Mouse (Mus musculus) lung, postnatal 10 days (tissue): ENCODE data around the gene Mfsd14a.
"Not testable (repeated sequence)": the region's sequence is repeated elsewhere in the genome, so short reads cannot be mapped to it uniquely, and the experiment has no call there.

Experiments used
- DNase-seq: peaks from one replicate; pipeline ENCODE4 v3.0.0; 2021

Gene Mfsd14a

DNA sequence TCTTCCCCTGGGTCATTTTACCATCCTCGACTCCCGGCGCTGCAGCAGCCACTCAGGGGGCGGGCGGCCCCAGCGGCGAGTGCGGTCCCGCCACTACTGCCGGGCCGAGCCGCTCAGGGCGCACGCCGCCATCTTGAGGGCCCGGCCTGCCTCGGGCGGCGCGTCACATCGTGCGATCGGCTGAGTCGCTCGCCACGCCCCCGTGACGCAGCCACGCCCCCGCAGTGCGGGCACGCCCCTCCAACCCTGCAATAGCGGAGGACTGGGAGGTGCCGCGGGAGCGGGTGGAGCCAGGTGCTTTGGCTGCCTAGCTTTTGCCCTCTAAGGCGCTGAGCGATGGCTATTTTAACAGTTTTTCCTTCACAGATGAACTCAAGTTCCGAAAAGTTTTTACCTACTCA lies at the start of gene Mfsd14a:
Gene Mfsd14a (minus strand): TSS at position 215 of the 401 bp plus-strand sequence.
- DNase-seq, result peak; percentile 100

DNA sequence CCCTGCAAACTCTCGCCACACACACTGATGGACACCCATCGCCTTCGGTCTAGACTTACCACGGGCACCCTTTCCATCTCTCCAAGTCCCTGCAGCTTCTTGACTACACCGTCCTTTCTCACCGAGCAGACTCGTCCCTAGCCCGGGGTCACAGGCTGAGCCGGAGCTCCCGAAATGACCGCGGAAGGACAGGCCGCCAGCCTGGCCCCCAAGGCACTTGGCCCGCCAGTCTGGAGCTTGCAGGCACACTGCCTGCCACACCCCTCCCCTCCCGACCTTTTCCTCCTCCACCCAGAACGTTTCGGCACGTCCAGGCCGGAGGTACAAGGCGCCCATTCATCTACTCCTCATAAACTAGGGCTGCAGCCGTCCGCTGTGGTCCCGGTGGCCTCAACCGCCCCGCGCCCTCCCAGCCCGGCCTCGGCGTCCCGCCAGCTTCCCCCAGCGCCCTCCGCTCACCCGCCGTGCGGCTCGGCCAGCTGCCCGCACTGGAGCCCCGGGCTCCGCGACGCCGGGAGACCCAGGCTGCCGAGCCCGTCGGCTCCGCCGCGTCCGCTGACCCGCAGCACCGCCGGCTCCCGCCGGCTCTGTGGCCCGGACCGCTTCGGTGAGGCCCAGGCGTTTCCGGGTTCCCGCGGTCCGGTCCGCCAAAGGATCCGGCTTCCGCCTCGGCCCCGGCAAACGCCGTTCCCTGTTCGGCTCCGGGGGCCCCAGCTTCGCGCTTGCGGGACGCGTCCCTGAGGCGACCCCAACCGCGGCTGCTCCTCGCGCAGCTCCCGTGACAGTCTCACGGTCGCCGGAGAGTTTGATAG lies 49.4 kb upstream of the Mfsd14a start:
- DNase-seq, result peak; percentile 88

DNA sequence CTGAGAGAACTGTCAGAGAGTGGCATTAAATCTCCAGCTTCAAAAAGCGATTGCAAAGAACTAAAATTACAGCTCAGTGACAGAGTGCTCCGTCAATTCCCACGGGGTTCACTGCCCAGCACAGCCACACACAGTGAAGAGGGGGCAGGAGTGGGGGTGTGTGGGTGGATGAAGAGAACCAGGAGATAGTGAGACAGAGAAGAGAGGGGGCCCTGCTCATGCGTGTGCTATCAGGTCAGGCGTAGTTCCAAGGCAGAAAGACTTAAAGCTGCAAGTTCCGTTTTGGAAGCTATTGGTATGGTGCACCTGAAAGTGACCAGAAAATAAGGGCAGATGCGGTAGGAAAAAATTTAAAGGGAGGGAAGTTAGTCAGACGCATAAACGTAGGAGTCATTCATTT lies 48.5 kb upstream of the Mfsd14a start:
- DNase-seq, result no peak

DNA sequence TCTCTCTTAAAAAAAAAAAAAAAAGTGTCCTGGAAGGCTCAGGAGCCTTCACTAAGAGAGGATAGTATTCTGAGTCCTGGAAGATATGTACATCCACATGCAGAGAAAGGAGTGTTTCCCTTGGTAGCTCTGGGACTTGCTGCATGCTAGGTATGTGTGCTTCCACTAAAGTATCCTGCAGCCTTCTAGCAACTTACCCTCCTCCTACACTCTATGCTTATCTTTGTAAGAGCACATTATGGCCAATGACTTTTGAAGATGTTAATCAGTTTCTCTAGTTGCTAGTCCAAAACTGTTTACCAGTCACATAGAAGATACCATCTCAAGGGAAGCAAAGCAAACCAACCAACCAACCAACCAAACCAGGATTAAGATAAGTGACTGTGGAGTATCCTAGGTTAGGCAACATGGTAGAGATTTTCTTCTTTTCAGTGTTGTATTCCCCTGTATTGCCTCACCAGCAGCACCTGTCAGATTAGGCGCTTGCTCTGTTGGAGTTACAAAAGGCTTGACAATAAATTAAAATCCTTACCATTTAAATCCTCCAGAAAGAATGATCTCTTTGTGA lies 43.2 kb upstream of the Mfsd14a start:
- no peak for DNase-seq

DNA sequence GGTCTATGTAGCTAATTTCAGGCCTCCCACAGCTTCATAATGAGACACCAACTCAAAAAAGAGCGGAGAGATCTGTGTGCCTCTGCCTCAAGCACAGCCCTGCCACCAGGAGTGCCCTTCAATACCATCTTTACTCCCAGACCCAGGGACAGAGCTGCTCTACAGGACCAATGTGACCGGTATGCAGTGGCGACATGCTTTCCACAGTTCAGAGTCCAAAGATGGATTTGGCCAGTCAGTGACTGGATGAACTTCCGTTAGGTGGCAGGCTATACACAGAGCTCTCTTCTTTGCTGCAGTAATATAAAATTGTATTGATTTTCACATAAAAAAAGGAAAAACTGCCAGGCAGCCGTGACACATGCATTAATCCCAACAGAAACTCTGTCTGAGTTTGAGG lies 41.4 kb upstream of the Mfsd14a start:
- DNase-seq, result no peak

DNA sequence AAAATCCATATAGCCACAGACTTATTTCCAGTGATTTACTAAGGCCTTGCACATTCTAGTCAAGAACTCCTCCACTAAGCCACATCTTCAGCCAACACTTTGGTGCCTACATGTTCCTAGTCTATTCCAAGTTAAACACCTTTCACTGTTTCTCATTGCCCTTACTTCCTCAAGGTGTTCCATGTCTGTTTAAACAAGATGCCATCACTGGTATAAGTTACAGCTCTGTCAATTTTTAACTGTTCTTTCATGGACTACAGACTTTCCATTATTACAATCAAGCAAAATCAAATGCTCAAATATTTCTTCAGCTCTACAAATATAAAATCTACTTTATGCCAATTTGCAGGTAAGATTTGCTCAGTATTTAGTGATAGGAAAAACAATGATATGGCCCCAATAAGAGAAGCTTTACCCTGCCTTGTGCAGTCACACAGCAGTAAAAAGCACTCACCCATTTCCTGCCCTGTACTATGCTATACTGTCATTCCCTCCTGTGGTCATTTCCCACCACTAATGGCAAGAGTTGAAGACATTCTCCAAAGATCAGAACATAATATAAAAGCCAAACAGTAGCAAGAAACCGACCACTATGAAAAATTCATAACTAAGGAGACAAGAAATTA lies 40.3 kb upstream of the Mfsd14a start:
- no peak for DNase-seq

DNA sequence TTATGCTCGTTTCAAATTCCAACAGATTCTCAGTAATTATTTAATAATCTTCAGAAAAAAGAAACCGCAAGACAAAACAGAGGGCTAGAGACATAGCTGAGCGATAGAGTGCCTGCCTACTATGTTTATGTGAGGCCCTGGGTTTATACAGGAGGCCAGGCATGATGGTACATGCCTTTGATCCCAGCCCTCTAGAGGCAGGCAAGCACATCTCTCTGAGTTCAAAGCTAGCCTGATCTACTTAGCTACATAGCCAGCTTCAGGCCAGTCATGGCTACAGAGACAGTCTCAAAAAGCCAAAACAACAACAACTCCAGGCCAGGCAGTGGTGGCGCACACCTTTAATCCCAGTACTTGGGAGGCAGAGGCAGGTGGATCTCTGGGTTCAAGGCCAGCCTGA lies 39.1 kb upstream of the Mfsd14a start:
- DNase-seq, result no peak

DNA sequence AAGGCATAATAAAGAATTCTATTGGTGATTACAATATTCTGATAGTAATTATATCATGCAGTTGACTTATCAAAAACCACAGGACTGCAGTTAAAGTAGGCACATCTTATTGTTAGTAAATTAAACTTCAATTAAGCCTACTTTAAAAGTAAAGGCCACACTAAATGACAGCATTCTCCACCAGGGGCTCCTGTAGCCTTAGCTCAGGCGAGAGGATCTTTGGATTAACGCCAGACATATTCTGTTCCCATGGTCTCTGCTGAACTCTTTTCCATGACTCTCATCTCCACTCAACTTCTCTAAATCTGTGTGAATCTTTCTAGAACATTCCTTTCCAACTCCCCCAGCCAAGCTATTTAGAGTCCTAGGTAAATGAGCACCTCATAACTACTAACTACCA lies 36.3 kb upstream of the Mfsd14a start:
- peak; percentile 11 for DNase-seq

DNA sequence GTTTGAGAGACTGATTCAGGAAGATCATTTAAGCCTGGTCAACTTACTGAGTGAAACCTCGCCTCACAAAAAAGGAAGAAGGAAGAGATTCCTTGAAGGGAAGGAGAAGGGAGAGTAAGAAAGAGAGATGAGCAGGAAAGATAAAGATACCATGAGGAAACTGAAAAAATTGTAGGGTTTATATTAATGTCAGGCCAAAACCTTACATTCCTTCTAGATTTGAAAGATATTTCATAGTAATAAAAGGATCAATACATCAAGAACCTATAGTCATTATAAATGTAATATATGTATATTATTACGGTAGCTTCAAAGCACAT lies 33.1 kb upstream of the Mfsd14a start:
- no peak for DNase-seq

DNA sequence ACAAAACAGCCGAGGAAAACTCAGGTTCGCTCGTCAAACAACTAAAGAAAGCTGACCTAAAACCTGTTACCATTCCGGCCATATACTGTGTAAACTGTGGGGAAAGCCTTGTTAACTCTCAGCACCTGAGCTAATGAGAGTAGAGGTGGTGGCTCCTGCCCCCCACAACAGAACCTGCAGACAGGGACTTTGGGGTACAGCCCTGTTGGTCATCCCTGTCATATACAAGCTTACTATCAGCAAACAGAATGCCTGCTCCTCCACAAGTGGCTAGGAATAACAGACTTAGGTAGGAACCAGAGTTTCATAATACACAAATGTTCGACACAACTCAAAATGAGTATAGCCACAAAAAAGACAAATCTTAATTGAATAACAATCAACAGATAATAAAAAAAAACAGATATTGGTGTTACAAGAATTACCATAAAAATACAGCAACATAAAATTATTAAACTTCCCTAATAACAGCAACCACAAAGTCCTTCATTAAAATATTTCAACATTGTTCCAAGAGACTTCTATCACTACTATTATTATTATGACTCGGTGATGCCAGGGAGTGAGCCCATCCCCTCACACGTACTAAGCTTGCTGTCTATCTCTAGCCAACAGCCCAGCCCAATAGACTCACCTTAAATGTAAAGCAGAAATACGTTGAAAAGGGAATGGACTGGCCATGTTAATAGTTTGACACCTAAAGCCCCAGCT lies 32.6 kb upstream of the Mfsd14a start:
- DNase-seq, result no peak

DNA sequence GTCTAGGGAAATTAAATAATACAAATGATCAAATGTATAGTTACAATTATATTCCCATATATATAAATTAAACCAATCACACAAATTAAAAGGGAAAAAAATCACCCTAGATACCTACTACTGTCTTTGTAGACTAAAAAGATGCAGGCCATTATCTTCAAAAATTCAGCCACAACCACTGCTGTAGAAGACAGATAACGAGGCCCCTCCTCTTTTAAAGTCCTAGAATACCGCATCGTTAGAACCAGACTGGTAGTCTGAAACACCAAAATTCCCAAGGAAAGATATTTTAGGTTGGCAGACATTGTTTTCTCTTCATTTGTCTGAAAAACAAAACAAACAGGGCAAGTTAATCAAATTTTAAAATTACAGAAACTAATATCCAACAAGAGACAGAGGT lies 31.8 kb upstream of the Mfsd14a start:
- no peak for DNase-seq

DNA sequence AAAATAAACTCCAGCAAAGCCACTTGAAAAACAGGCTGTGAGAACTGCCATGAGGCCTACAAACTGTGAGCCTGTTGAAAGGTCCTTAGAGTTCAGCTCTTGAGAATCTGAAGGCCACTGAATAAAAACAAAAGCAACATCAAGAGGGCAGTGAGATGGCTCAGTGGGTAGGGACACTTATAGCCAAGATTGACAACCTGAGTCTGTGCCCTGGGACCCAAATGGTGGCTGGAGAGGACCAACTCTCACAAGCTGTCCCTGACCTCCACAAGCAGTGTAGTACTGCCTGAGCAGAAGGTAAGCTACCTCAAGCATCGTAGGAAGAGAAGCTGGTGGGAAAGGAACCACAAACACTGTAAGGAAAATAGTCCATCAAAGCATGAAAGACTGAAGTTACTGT lies 18.7 kb upstream of the Mfsd14a start, which contains the start of gene Gm43191:
Gene Gm43191 (minus strand): TSS at position 101 of the 400 bp plus-strand sequence.
- DNase-seq, result no peak

DNA sequence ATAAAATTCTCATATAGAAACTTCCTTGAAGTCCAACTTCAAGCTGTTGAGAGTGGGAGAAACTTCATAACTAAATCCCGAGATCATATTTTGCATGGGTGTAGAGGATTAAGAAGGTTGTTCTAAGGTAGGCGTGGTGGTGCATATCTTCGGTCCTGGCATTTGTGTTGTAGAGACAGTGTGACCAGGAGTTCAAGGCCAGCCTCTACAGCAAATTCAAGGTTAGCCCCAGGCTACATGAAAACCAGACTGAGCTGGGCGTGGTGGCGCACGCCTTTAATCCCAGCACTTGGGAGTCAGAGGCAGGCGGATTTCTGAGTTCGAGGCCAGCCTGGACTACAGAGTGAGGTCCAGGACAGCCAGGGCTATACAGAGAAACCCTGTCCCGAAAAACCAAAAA lies 1.8 kb upstream of the Mfsd14a start:
- DNase-seq, result not testable (repeated sequence)

DNA sequence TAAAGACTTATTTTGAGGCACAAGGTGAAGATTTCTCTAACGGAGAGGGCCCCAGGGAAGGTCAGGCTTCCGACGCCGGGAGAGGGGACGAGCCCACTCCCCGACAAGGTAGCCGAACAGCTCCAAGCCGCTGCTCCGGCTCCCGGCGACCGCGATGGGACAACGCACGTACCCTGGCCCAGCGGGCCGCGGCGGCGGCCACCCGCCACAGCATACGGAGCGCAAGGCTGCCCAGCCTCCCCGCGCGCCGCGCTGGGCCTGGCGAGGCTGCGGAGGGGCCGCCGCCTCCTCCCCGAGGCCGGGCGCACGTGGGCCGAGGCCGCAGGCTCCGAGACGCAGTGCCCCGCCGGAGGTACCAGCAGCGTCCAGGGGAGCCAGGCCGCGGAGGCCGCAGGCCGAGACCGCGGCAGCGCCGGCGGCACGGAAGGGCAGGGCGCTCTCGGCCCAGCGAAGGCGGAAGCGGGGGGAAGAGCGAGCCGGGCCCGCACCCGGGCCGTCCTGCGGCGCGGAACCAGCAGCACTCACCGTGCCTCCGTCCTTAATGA lies 535 bp downstream of the Mfsd14a start:
- no peak for DNase-seq

DNA sequence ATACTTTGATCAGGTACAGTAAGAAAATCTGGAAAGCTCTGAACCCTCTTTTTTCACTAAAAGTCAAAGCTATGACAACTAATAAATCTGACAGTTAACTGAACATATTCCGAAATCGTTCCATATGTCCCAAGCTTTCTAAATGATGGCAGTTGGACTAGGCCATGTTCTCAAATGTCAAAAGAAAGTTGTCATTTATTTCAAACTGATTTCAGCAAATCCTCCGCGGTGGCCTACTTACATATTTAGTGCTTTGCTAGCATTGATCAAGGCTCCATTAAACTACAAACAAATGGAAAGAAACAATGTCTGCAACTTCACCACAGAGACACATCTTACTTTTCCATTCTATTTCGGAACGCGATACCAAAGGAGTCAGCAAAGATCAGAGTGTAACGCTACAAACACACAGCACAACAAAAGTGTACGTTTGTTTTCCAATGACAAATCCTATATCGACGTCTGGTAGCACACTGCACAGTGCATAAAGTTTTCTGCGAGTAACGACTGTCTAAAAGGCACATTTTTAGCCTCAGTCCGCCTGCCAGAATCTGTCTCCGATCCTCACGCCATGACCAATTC lies 1.1 kb downstream of the Mfsd14a start:
- DNase-seq, result no peak

DNA sequence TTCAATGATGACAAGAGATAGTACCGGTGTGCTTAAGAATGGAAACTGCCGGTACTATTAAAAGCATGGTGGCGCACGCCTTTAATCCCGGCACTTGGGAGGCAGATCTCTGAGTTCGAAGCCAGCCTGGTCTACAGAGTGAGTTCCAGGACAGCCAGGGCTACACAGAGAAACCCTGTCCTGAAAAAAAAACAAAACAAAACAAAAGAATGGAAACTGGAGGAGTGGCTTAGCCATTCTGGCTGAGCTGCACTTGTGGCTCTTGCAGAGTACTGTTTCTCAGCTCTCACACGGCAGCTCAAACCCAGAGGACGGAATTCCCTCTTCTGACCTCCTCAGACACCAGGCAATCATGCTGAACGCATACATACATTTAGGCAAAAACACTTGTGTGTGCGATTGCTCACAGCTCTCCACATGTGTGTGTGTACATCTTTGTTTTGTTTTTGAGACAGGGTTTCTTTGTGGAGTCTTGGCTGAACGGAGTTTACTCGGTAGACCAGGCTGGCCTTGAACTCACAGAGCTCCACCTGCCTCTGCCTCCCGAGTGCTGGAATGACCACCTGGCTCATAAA lies 2.5 kb downstream of the Mfsd14a start:
- DNase-seq, result no peak

DNA sequence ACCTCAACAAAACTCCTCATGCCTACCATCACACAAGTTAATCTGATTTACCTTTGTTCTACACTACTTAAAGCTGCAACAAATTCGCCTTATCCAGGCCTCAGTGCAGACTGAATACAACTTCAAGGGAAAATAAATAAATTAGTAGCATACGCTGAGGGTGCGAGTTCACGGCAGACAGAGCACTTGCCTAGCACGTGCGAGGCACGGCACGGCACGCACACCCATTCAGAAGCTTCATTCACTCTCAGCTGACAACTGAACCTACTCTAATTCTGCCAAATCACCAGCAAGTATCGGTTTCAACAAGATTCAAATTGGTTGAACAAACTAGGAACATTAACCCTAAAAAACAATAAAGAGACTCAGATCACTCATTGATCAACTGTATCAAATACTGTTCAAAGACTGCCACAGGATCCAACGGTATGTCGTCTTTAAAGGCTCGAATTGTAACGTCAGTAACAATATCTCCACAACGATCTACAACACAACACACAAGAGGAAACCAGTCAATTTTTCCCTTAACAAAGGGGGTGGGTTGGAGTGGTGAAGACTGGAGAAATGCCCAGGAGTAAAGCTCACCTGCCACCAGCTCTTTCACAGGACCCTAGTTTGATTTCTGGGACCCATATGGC lies 3.4 kb downstream of the Mfsd14a start:
- no peak for DNase-seq

DNA sequence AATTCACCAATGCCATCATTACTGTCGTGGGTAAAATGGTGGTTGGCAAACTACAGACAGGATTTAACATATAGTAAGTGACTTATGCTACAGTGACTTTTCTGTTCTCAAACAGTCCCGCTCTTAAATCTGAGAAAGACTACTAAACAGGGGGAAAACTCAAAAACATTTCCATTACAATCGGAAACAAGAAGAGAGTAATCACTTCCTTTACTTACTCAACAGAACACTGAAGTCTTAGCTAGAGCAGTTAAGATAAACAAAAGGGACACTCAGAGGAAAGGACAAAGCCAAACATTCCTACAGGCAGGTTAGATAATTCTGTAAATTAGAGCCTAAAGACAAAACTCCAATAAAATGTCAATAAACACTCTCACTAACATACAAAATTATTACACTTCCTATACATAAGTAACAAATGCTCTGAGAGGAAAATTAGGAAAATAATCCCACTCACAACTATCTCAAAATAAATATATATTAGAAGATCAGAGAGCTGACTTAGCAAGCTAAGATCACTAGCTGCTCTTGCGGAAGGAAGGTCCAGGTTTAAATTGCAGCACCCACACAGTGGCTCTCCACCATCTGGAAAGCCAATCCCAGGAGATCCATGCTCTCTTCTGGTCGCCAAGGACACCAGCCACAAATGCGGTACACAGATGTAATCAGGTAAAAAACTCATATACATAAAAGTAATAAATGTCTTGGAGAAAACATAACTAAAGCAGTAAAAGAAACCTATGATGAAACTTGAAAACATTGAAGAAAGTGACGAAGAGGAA lies 6.1 kb downstream of the Mfsd14a start:
- no peak for DNase-seq

DNA sequence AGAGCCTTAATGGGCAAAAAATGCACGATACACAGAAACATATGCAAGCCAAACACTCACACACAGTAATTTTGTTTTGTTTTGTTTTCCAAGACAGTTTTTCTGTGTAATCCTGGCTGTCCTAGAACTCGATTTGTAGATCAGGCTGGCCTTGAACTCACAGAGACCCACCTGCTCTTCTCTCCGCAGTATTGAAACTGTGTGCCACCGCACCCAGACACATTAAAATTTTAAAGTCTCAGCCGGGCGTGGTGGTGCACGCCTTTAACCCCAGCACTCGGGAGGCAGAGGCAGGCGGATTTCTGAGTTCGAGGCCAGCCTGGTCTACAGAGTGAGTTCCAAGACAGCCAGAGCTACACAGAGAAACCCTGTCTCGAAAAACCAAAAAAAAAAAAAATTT lies 8.4 kb downstream of the Mfsd14a start:
- not testable (repeated sequence) for DNase-seq

DNA sequence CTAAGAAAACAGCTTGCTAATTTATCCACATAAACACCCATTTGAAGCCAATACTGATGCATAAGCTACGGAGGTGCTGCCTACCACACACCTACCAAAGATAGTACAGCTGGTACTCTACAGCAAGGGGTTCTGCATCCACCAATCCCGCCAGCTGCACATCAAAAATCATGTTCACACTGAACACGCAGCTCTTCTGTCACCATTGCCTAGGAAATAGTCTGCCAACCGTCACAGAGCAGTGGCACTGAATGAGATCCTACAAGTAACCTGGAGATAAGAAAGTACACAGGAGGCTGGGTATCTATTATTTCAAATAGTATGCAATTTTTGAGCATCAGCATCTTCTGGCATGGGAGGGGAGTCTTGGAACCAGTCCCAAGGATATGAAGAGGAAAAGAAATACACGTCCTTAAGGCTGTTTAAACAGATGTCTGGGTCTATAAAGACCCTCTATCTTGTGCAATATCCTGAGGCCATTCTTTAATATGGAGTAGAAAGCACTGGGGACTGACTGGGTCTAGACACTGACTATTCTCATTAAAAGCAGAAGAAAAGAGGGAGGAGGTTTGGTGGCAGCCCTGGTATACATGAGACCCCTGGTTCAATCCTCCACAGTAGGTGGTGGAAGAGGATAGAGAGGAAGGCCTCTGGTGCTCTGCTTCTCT lies 9.1 kb downstream of the Mfsd14a start:
- no peak for DNase-seq

DNA sequence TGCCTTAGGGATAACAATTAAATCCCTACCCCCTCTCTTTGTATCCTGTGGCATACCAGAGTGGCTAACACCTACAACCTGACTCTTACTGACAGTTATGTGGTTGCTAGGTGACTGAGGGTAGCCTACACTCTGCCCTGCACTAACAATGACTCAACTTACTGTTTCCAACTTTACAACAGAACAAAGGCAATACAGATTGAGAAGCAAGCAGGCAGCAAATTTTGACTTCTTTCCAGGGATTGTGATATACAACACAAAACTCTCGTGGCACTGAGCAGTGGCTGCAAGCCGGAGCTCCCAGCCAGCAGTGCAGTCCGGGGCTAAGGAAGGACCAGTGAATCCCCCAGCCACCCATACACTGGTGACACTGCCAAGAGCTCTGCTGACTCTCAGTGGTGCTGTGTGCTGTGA lies 10.4 kb downstream of the Mfsd14a start:
- DNase-seq, result no peak
